Mouse (Mus musculus) embryonic facial prominence, embryonic 13.5 days (tissue): ENCODE results near the gene Zmat1. TPM values are rescaled to one million over a fixed set of nuclear protein-coding genes. Genes with fewer than 3 reads are reported as not detected.

Experiments
- ATAC-seq: fragments of 200-750 bp; cut with Nextera tagmentation; 2 replicates; pipeline ENCODE4 v1.8.0; 2017; ENCODE audit warnings: low read depth; ENCODE audit not compliant: insufficient number of reproducible peaks, insufficient read depth, low FRiP score, low TSS enrichment
- H3K27ac ChIP-seq: fragments of 300-500 bp; sonication (generic); 2 replicates; pipeline ENCODE4 v1.5.1; 2015; ENCODE audit warnings: moderate library complexity, mild to moderate bottlenecking, inconsistent platforms
- H3K27me3 ChIP-seq: fragments of 300-500 bp; sonication (generic); 2 replicates; pipeline ENCODE4 v1.6.1; 2015; ENCODE audit warnings: mild to moderate bottlenecking, inconsistent platforms
- H3K36me3 ChIP-seq: fragments of 300-500 bp; sonication (generic); 2 replicates; pipeline ENCODE4 v1.6.1; 2015; ENCODE audit warnings: mild to moderate bottlenecking, inconsistent platforms
- H3K4me1 ChIP-seq: fragments of 300-500 bp; sonication (generic); 2 replicates; pipeline ENCODE4 v1.6.1; 2015; ENCODE audit warnings: inconsistent platforms
- H3K4me2 ChIP-seq: fragments of 300-500 bp; sonication (generic); 2 replicates; pipeline ENCODE4 v1.6.1; 2015; ENCODE audit warnings: moderate library complexity, mild to moderate bottlenecking, inconsistent platforms
- H3K4me3 ChIP-seq: fragments of 300-500 bp; sonication (generic); 2 replicates; pipeline ENCODE4 v1.5.1; 2015; ENCODE audit warnings: mild to moderate bottlenecking, inconsistent platforms
- H3K9ac ChIP-seq: fragments of 300-500 bp; sonication (generic); 2 replicates; pipeline ENCODE4 v1.6.1; 2015; ENCODE audit warnings: mild to moderate bottlenecking, inconsistent platforms
- H3K9me3 ChIP-seq: fragments of 300-500 bp; sonication (generic); 2 replicates; pipeline ENCODE4 v1.6.1; 2016; ENCODE audit warnings: inconsistent platforms
- WGBS: fragments of 180-500 bp; shearing (Covaris S2); methylation state at CpG from one replicate; pipeline ENCODE4 v1.1.7; 2015; ENCODE audit warnings: mixed read lengths; 5-methylcytosine and 5-hydroxymethylcytosine counted together
- polyA plus RNA-seq: library from polyadenylated mRNA; unstranded; fragments of >200 nt; fragmentation: Nextera tagmentation; extraction: Ambion mirVana; gene quantifications from 2 replicates; pipeline ENCODE4 v1.2.1, GENCODE M21; 2015

Zmat1 gene
- polyA plus RNA-seq, 1 experiment from 2014 or later, result 6.8 TPM

DNA sequence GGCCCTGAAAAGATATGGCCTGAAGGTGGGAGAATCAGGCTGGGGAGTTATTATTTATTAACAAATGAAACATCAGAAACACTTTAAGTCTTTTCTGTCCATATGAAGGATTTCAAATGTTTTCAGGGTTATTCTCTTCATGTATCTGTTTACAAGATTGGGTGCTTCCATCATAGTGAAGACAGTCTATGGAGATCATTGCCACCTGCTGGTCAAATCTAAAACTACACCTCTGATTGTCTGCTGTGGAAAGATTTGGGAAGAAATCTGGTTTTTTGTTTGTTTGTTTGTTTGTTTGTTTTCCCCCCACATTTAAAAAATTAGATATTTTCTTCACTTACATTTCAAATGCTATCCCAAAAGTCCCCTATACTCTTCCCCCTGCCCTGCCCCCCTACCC, 84.0 kb downstream of the Zmat1 start:
- no peak for ATAC-seq
- Histone ChIP-seq H3K36me3 (no peaks in the 10 kb centered on the region), H3K9me3 (no peaks in the 10 kb centered on the region), H3K27ac (no peak overlapping the region), H3K4me3 (no peak overlapping the region), H3K4me2 (no peak overlapping the region), H3K9ac (no peak overlapping the region), H3K27me3 (no peaks in the 10 kb centered on the region; the same call in 1 of the 2 replicates), H3K4me1 (no peaks in the 10 kb centered on the region)

GRCm38 (mm10) chrX:134923675-134924424, 85.2 kb downstream of the Zmat1 start:
- Histone ChIP-seq H3K4me1 (no peaks in the 10 kb centered on the region), H3K36me3 (no peaks in the 10 kb centered on the region), H3K9ac (no peak overlapping the region), H3K4me2 (no peak overlapping the region), H3K4me3 (no peak overlapping the region), H3K9me3 (no peaks in the 10 kb centered on the region), H3K27ac (peak overlapping the region; percentile 39; the same call in 1 of the 2 replicates), H3K27me3 (peaks cover 5% of the 10 kb centered on the region; the same call in 1 of the 2 replicates)
- ATAC-seq, result no peak
- WGBS, result 57% methylated on average over 7 of the region's 7 CpGs

Other genes with a start within 250 kb of the Zmat1 start
- gene Armcx2, start 200.0 kb downstream of the Zmat1 start, polyA plus RNA-seq, result 86.4 and 88.3 TPM in 2 replicates
- gene Nxf2, start 44.5 kb downstream of the Zmat1 start, polyA plus RNA-seq, result 0.90 and 1.0 TPM in 2 replicates
- not detected in 2 replicates for gene Gm15023, start 168.4 kb upstream of the Zmat1 start, polyA plus RNA-seq
- gene Tceal6, start 201.5 kb upstream of the Zmat1 start, polyA plus RNA-seq, result 10.9 and 16.1 TPM in 2 replicates